Mouse (Mus musculus) embryonic fibroblast, embryonic 13.5 days (primary cell): ENCODE measurements at regions not wholly inside any gene's neighbourhood (a gene's known extent, or its start where the extent isn't known, plus 50 kb on each side); places are given as distances from the start of the nearest gene placed in this dataset.

Experiments used
- CTCF ChIP-seq: IDR thresholded peaks from 2 replicates; pipeline ENCODE4 v1.5.1; 2011; ENCODE audit warnings: mild to moderate bottlenecking, control low read depth, low read length, moderate library complexity, borderline replicate concordance; ENCODE audit not compliant: insufficient read depth
- POLR2A ChIP-seq: IDR thresholded peaks from 2 replicates; pipeline ENCODE4 v1.6.1; 2011; ENCODE audit warnings: low read depth, mild to moderate bottlenecking, control low read depth, low read length, moderate library complexity

- TF ChIP-seq POLR2A (no peak), CTCF (no peak)
These were observed 54.1 kb upstream of the Dlk1 start for GRCm38 (mm10) chr12:109398473-109398872.
